Mouse (Mus musculus): ENCODE results near the gene 1700020N15Rik.
"Not testable (repeated sequence)": the region's sequence is repeated elsewhere in the genome, so short reads cannot be mapped to it uniquely, and the experiment has no call there.

1700020N15Rik gene

DNA sequence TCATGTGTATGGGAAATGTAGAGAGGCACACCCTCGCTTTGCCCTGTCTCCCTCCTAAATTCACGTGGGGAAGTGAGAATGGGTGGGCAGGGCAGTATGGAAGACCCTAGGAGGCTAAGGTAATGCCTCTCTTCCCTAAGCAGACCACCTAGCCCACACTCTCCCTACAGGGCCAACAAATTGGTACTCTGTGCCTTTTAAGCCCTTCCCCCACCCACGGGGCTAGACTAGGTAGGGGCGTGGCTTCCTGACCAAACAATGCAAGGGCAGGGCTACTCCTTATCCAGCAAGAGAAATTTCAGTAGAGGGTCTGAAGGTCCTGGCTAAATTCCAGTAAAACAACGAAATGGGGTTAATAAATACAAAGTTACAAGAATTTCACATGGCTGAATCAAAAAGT, at the start of gene 1700020N15Rik:
Gene 1700020N15Rik (plus strand): TSS at position 301 of the 400 bp plus-strand sequence.
- not testable (repeated sequence) for DNase-seq (ENCODE audit: low spot score)

DNA sequence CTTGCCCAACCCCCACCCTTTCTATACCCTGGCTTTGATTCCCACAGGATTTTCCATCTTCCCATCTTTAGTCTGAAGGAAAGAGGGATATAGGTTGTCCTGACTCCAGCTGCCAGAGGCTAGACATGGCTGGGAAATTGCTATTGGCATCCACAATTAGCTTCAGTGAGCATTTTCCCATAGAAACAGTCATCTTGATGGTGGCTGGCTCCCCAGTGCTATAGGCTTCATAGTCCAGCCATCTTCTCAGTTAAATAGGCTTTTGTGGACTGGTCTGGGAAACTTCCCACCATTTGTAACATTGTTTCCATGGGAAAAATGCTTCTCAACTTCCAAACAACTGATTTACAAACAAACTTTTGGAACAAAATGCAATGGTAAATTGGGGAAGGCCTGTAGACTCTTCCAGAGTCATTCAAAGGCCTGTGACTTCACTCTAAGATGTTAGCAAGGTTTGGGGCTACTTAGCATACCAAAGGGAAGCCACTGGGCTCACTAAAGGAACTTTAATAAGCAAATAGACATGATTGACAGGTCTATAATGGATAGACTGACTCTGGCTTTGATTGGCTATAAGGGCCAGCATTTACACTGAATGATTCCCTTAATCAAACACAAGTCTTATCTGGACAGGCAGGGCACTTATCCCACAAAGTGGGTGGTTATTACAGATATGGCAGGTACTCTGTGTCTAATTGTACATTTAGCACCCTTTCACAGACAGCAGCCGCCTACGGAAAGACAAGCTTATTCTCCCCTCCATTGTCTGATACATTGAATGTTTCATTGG, 31.9 kb downstream of the 1700020N15Rik start:
- no peak for DNase-seq (ENCODE audit: low spot score)
